Mouse (Mus musculus): ENCODE measurements around the gene Polr3b.

Polr3b gene

GRCm38 (mm10) chr10:84758483-84759431, 136.7 kb downstream of the Polr3b start:
- no peak for DNase-seq (ENCODE audit: low spot score in 2 of 2)

- DNase-seq (ENCODE audit: low spot score in 2 of 2), result no peak
Observed at GRCm38 (mm10) chr10:84759511-84760117, 137.5 kb downstream of the Polr3b start.

GRCm38 (mm10) chr10:84760118-84761111, 138.3 kb downstream of the Polr3b start:
- DNase-seq (ENCODE audit: low spot score in 2 of 2), result no peak

GRCm38 (mm10) chr10:84768766-84769165, 146.7 kb downstream of the Polr3b start:
- no peak for DNase-seq (ENCODE audit: low spot score in 2 of 2)

- DNase-seq (ENCODE audit: low spot score in 2 of 2), result peak; percentile 47 to 58
Observed at GRCm38 (mm10) chr10:84772380-84773130, 150.5 kb downstream of the Polr3b start.

GRCm38 (mm10) chr10:84773889-84774288, 151.8 kb downstream of the Polr3b start:
- DNase-seq (ENCODE audit: low spot score in 2 of 2), result no peak

GRCm38 (mm10) chr10:84774573-84774972, 152.5 kb downstream of the Polr3b start:
- DNase-seq (ENCODE audit: low spot score in 2 of 2), result peak; percentile 85 to 86
